Comparison of ENCODE assay signal across 8 mouse cellular contexts in the genomic region with DNA sequence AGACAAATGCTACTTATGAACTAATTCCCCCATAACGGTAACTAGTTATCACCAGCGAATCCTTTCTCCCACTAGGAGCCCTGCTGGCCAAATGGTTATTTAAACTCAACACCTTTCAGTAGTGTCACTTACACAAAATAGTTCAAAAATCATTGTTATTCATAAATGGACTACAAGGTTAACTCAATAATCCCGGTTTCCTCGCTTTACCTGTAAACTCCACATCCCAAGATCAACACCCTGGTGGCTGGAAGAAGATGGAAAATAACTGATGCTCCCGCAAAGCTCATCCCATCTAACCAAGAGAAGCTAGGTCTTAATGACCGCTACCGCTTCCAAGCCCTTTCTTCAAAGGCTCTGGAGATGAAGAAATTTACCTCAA. TPM values are rescaled to one million over a fixed set of nuclear protein-coding genes. Genes with fewer than 3 reads are reported as not detected.
DNase-seq lines count a peak whose midpoint lies in the region; ATAC-seq and TF ChIP-seq lines count a peak whose summit lies in the region.

No protein-coding gene starts in this region.

- H3K4me3 ChIP-seq in lung, embryonic 14.5 days (ENCODE audit: low read depth, low read length): peak overlapping the region; percentile 99
- H3K4me3 ChIP-seq in embryonic facial prominence, embryonic 15.5 days (replicated peaks): peak overlapping the region; percentile 89
- H3K4me3 ChIP-seq in intestine, postnatal 0 days (ENCODE audit: low read depth, low read length): peak overlapping the region; percentile 98
- peak overlapping the region; percentile 98 for H3K4me3 ChIP-seq in neural tube, embryonic 13.5 days

- peak; percentile 29 for TF ChIP-seq CTCF in lung, embryonic 14.5 days (IDR thresholded peaks at IDR 0.05; ENCODE audit: low read depth)
- TF ChIP-seq CTCF in intestine, postnatal 0 days (IDR thresholded peaks at IDR 0.05; ENCODE audit: low read depth): peak; percentile 33

- DNase-seq in lung, embryonic 14.5 days: peak; percentile 57
- DNase-seq in lung, postnatal 14 days: no peak
- no peak for DNase-seq in urinary bladder, postnatal 14 days (ENCODE audit: low spot score)
- no peak for DNase-seq in layer of hippocampus, adult 9-11 months
- no peak for DNase-seq in cerebellum, postnatal 36 days

- peak overlapping the region; percentile 70 for H3K4me2 ChIP-seq in lung, embryonic 14.5 days
- peak overlapping the region; percentile 59 for H3K4me2 ChIP-seq in embryonic facial prominence, embryonic 15.5 days (replicated peaks)
- peak overlapping the region; percentile 59 for H3K4me2 ChIP-seq in intestine, postnatal 0 days (replicated peaks; ENCODE audit: low read depth)
- H3K4me2 ChIP-seq in neural tube, embryonic 13.5 days: peak overlapping the region; percentile 95

- peaks cover 3% of the 10 kb centered on the region; the same call in 1 of the 2 replicates for H3K4me1 ChIP-seq in lung, embryonic 14.5 days (ENCODE audit: insufficient read depth)
- H3K4me1 ChIP-seq in embryonic facial prominence, embryonic 15.5 days: peaks cover 10% of the 10 kb centered on the region; the same call in 1 of the 2 replicates
- no peaks in the 10 kb centered on the region; the same call in 1 of the 2 replicates for H3K4me1 ChIP-seq in intestine, postnatal 0 days (replicated peaks; ENCODE audit: control insufficient read depth, insufficient read depth, low read length)
- peaks cover 27% of the 10 kb centered on the region for H3K4me1 ChIP-seq in neural tube, embryonic 13.5 days (replicated peaks)

- peak overlapping the region; percentile 53 for H3K9ac ChIP-seq in lung, embryonic 14.5 days
- peak overlapping the region; percentile 53 for H3K9ac ChIP-seq in embryonic facial prominence, embryonic 15.5 days
- 0 out of 2 replicates have a peak overlapping the region, but pooled peaks have one; percentile 5 for H3K9ac ChIP-seq in intestine, postnatal 0 days (ENCODE audit: low read depth, low read length)
- H3K9ac ChIP-seq in neural tube, embryonic 13.5 days: peak overlapping the region; percentile 65

- ATAC-seq in lung, embryonic 14.5 days (ENCODE audit: insufficient read depth): peak; percentile 1
- ATAC-seq in embryonic facial prominence, embryonic 15.5 days (ENCODE audit: insufficient number of reproducible peaks, low FRiP score, low TSS enrichment, low read depth): peak; percentile 13; the same call in 1 of the 2 replicates
- 0 out of 2 replicates have a peak, but pooled peaks have one; percentile 1 for ATAC-seq in intestine, postnatal 0 days
- peak; percentile 32 for ATAC-seq in neural tube, embryonic 13.5 days (ENCODE audit: low read depth)

- WGBS in lung, embryonic 14.5 days: 1% methylated on average over 7 of the region's 7 CpGs
- 1% methylated on average over 7 of the region's 7 CpGs for WGBS in embryonic facial prominence, embryonic 15.5 days
- WGBS in intestine, postnatal 0 days: under 1% methylated on average over 7 of the region's 7 CpGs
- under 1% methylated on average over 7 of the region's 7 CpGs for WGBS in neural tube, embryonic 13.5 days

- H3K36me3 ChIP-seq in lung, embryonic 14.5 days (ENCODE audit: insufficient read depth): 0 out of 2 replicates have a peak, but pooled peaks cover 5% of the 10 kb centered on the region
- H3K36me3 ChIP-seq in embryonic facial prominence, embryonic 15.5 days: no peaks in the 10 kb centered on the region
- no peaks in the 10 kb centered on the region for H3K36me3 ChIP-seq in intestine, postnatal 0 days (ENCODE audit: control insufficient read depth, insufficient read depth)
- no peaks in the 10 kb centered on the region for H3K36me3 ChIP-seq in neural tube, embryonic 13.5 days

- peak overlapping the region; percentile 98 for H3K27ac ChIP-seq in lung, embryonic 14.5 days (ENCODE audit: low read depth)
- H3K27ac ChIP-seq in embryonic facial prominence, embryonic 15.5 days (replicated peaks): peak overlapping the region; percentile 40; the same call in 1 of the 2 replicates
- H3K27ac ChIP-seq in intestine, postnatal 0 days (ENCODE audit: low read depth, low read length): no peak overlapping the region
- peak overlapping the region; percentile 86 for H3K27ac ChIP-seq in neural tube, embryonic 13.5 days (replicated peaks)

- no peaks in the 10 kb centered on the region for H3K9me3 ChIP-seq in lung, embryonic 14.5 days (ENCODE audit: low read depth, low read length)
- no peaks in the 10 kb centered on the region for H3K9me3 ChIP-seq in embryonic facial prominence, embryonic 15.5 days (replicated peaks)
- H3K9me3 ChIP-seq in intestine, postnatal 0 days (ENCODE audit: control insufficient read depth): no peaks in the 10 kb centered on the region
- H3K9me3 ChIP-seq in neural tube, embryonic 13.5 days: no peaks in the 10 kb centered on the region

- H3K27me3 ChIP-seq in lung, embryonic 14.5 days (ENCODE audit: insufficient read depth, low read length): no peaks in the 10 kb centered on the region
- no peaks in the 10 kb centered on the region for H3K27me3 ChIP-seq in embryonic facial prominence, embryonic 15.5 days
- H3K27me3 ChIP-seq in intestine, postnatal 0 days (replicated peaks; ENCODE audit: control insufficient read depth, insufficient read depth, low read length): no peaks in the 10 kb centered on the region
- no peaks in the 10 kb centered on the region for H3K27me3 ChIP-seq in neural tube, embryonic 13.5 days

RNA-seq across cellular contexts. Expression of gene Ift80, which starts 0.3 kb away (rescaled TPM):
- 17.6 and 21.4 TPM in 2 replicates for polyA plus RNA-seq in lung, embryonic 14.5 days (2014; fragmentation: Nextera tagmentation; extraction: Ambion mirVana)
- polyA plus RNA-seq in embryonic facial prominence, embryonic 15.5 days (2015; fragmentation: Nextera tagmentation; extraction: Ambion mirVana): 16.7 and 19.6 TPM in 2 replicates
- polyA plus RNA-seq in intestine, postnatal 0 days (2015; fragmentation: Nextera tagmentation; extraction: Ambion mirVana): 1.8 and 1.9 TPM in 2 replicates
- polyA plus RNA-seq in neural tube, embryonic 13.5 days (2015; fragmentation: Nextera tagmentation; extraction: Ambion mirVana): 10.0 and 10.1 TPM in 2 replicates

RNA-seq across cellular contexts. Expression of gene Smc4, which starts 0.5 kb away (rescaled TPM):
- 211 and 219 TPM in 2 replicates for polyA plus RNA-seq in lung, embryonic 14.5 days (2014; fragmentation: Nextera tagmentation; extraction: Ambion mirVana)
- 143 and 144 TPM in 2 replicates for polyA plus RNA-seq in embryonic facial prominence, embryonic 15.5 days (2015; fragmentation: Nextera tagmentation; extraction: Ambion mirVana)
- polyA plus RNA-seq in intestine, postnatal 0 days (2015; fragmentation: Nextera tagmentation; extraction: Ambion mirVana): 53.3 and 56.6 TPM in 2 replicates
- polyA plus RNA-seq in neural tube, embryonic 13.5 days (2015; fragmentation: Nextera tagmentation; extraction: Ambion mirVana): 46.2 and 51.9 TPM in 2 replicates

RNA-seq across cellular contexts. Expression of gene Trim59, which starts 40.5 kb away (rescaled TPM):
- 146 and 153 TPM in 2 replicates for polyA plus RNA-seq in lung, embryonic 14.5 days (2014; fragmentation: Nextera tagmentation; extraction: Ambion mirVana)
- polyA plus RNA-seq in embryonic facial prominence, embryonic 15.5 days (2015; fragmentation: Nextera tagmentation; extraction: Ambion mirVana): 77.5 and 86.0 TPM in 2 replicates
- 16.4 and 18.0 TPM in 2 replicates for polyA plus RNA-seq in intestine, postnatal 0 days (2015; fragmentation: Nextera tagmentation; extraction: Ambion mirVana)
- polyA plus RNA-seq in neural tube, embryonic 13.5 days (2015; fragmentation: Nextera tagmentation; extraction: Ambion mirVana): 38.0 and 47.3 TPM in 2 replicates

Comparison
In these comparisons a context has a peak if more than half of its experiments do, and no peak if none do; other contexts are left out.
1. H3K9ac ChIP-seq: peak in every context shown above with its lines; median percentile 65 in neural tube, embryonic 13.5 days; 53 in lung, embryonic 14.5 days; 53 in embryonic facial prominence, embryonic 15.5 days; 5 in intestine, postnatal 0 days.